Mouse (Mus musculus): Measurements from ENCODE around the gene Rem1. TPM values are rescaled to one million over a fixed set of nuclear protein-coding genes. Genes with fewer than 3 reads are reported as not detected.
A peak's percentile ranks its signal among the peaks of the same experiment; 100 is the strongest.

The Rem1 gene
- total RNA-seq, 1 experiment: 0.18 TPM

- TF ChIP-seq CHD2 (IDR thresholded peaks at IDR 0.05; ENCODE audit: low read depth, low read length): no peak
- no peak for TF ChIP-seq MAFK (IDR thresholded peaks at IDR 0.05; ENCODE audit: insufficient read depth, low read depth, low read length)
- no peak for TF ChIP-seq HCFC1 (IDR thresholded peaks at IDR 0.05; ENCODE audit: borderline replicate concordance, insufficient read depth, low read length)
- no peak for TF ChIP-seq ZNF384 (IDR thresholded peaks at IDR 0.05; ENCODE audit: low read depth, low read length)
- no peak for TF ChIP-seq ZC3H11A (IDR thresholded peaks at IDR 0.05; ENCODE audit: borderline replicate concordance, low read depth, low read length)
- in situ Hi-C loops (cut with MboI; ENCODE audit: low sequenced_read_pairs in 2 of 2, unreplicated experiment in 2 of 2): no loop called here
- H3K9me3 ChIP-seq (ENCODE audit: control insufficient read depth, insufficient read depth, low read depth, low read length): no peaks in the 10 kb centered on the region
- DNase-seq (ENCODE audit: low read depth, low spot score): no peak
- no peaks in the 10 kb centered on the region for H3K36me3 ChIP-seq (ENCODE audit: control insufficient read depth, insufficient read depth, low read length, poor library complexity, severe bottlenecking)
- no peak overlapping the region for H3K4me3 ChIP-seq (ENCODE audit: insufficient read depth in 1 of 2, low read depth in 1 of 2, low read length in 2 of 2, poor library complexity in 1 of 2, severe bottlenecking in 1 of 2)
- no peak overlapping the region for H3K9ac ChIP-seq (ENCODE audit: insufficient read depth, low read depth, low read length, poor library complexity, severe bottlenecking)
- no peaks in the 10 kb centered on the region; a peak in 1 of 4 replicates for H3K4me1 ChIP-seq (ENCODE audit: control insufficient read depth in 2 of 2, insufficient read depth in 2 of 2, low read length in 2 of 2, poor library complexity in 1 of 2)
- no peak overlapping the region for H3K27ac ChIP-seq (ENCODE audit: insufficient read depth, low read depth, low read length, poor library complexity, severe bottlenecking)
Observed at GRCm38 (mm10) chr2:152639406-152640113, 12.8 kb downstream of the Rem1 start.

GRCm38 (mm10) chr2:152652901-152653620, 26.3 kb downstream of the Rem1 start:
- H3K4me3 ChIP-seq (ENCODE audit: insufficient read depth in 1 of 2, low read depth in 1 of 2, low read length in 2 of 2, poor library complexity in 1 of 2, severe bottlenecking in 1 of 2): no peak overlapping the region
- no peaks in the 10 kb centered on the region; a peak in 1 of 4 replicates for H3K4me1 ChIP-seq (ENCODE audit: control insufficient read depth in 2 of 2, insufficient read depth in 2 of 2, low read length in 2 of 2, poor library complexity in 1 of 2)
- no peaks in the 10 kb centered on the region for H3K36me3 ChIP-seq (ENCODE audit: control insufficient read depth, insufficient read depth, low read length, poor library complexity, severe bottlenecking)
- H3K9ac ChIP-seq (ENCODE audit: insufficient read depth, low read depth, low read length, poor library complexity, severe bottlenecking): peak overlapping the region; percentile 29; the same call in 1 of the 2 replicates
- no peak for DNase-seq (ENCODE audit: low read depth, low spot score)
- in situ Hi-C loops (cut with MboI; ENCODE audit: low sequenced_read_pairs in 2 of 2, unreplicated experiment in 2 of 2): no loop called here
- H3K27ac ChIP-seq (ENCODE audit: insufficient read depth, low read depth, low read length, poor library complexity, severe bottlenecking): no peak overlapping the region
- TF ChIP-seq MAFK (IDR thresholded peaks at IDR 0.05; ENCODE audit: insufficient read depth, low read depth, low read length) (no peak), CHD2 (IDR thresholded peaks at IDR 0.05; ENCODE audit: low read depth, low read length) (no peak), ZC3H11A (IDR thresholded peaks at IDR 0.05; ENCODE audit: borderline replicate concordance, low read depth, low read length) (no peak), HCFC1 (IDR thresholded peaks at IDR 0.05; ENCODE audit: borderline replicate concordance, insufficient read depth, low read length) (no peak), ZNF384 (IDR thresholded peaks at IDR 0.05; ENCODE audit: low read depth, low read length) (no peak)
- H3K9me3 ChIP-seq (ENCODE audit: control insufficient read depth, insufficient read depth, low read depth, low read length): no peaks in the 10 kb centered on the region

- TF ChIP-seq CHD2 (IDR thresholded peaks at IDR 0.05; ENCODE audit: low read depth, low read length): no peak
- TF ChIP-seq ZNF384 (IDR thresholded peaks at IDR 0.05; ENCODE audit: low read depth, low read length): no peak
- TF ChIP-seq ZC3H11A (IDR thresholded peaks at IDR 0.05; ENCODE audit: borderline replicate concordance, low read depth, low read length): no peak
- TF ChIP-seq HCFC1 (IDR thresholded peaks at IDR 0.05; ENCODE audit: borderline replicate concordance, insufficient read depth, low read length): no peak
- TF ChIP-seq MAFK (IDR thresholded peaks at IDR 0.05; ENCODE audit: insufficient read depth, low read depth, low read length): no peak
- DNase-seq (ENCODE audit: low read depth, low spot score): no peak
- H3K36me3 ChIP-seq (ENCODE audit: control insufficient read depth, insufficient read depth, low read length, poor library complexity, severe bottlenecking): no peaks in the 10 kb centered on the region
- in situ Hi-C loops (cut with MboI; ENCODE audit: low sequenced_read_pairs in 2 of 2, unreplicated experiment in 2 of 2): no loop called here
- no peak overlapping the region for H3K9ac ChIP-seq (ENCODE audit: insufficient read depth, low read depth, low read length, poor library complexity, severe bottlenecking)
- H3K4me3 ChIP-seq (ENCODE audit: insufficient read depth in 1 of 2, low read depth in 1 of 2, low read length in 2 of 2, poor library complexity in 1 of 2, severe bottlenecking in 1 of 2): no peak overlapping the region
- H3K9me3 ChIP-seq (ENCODE audit: control insufficient read depth, insufficient read depth, low read depth, low read length): no peaks in the 10 kb centered on the region
- H3K27ac ChIP-seq (ENCODE audit: insufficient read depth, low read depth, low read length, poor library complexity, severe bottlenecking): no peak overlapping the region
- no peaks in the 10 kb centered on the region; a peak in 1 of 4 replicates for H3K4me1 ChIP-seq (ENCODE audit: control insufficient read depth in 2 of 2, insufficient read depth in 2 of 2, low read length in 2 of 2, poor library complexity in 1 of 2)
Observed at GRCm38 (mm10) chr2:152653874-152654715, 27.3 kb downstream of the Rem1 start.

GRCm38 (mm10) chr2:152657398-152657797, 30.6 kb downstream of the Rem1 start:
- in situ Hi-C loops (cut with MboI; ENCODE audit: low sequenced_read_pairs in 2 of 2, unreplicated experiment in 2 of 2): no loop called here
- Histone ChIP-seq H3K27ac (ENCODE audit: insufficient read depth, low read depth, low read length, poor library complexity, severe bottlenecking) (no peak overlapping the region), H3K9ac (ENCODE audit: insufficient read depth, low read depth, low read length, poor library complexity, severe bottlenecking) (no peak overlapping the region), H3K36me3 (ENCODE audit: control insufficient read depth, insufficient read depth, low read length, poor library complexity, severe bottlenecking) (no peaks in the 10 kb centered on the region), H3K4me1 (ENCODE audit: control insufficient read depth in 2 of 2, insufficient read depth in 2 of 2, low read length in 2 of 2, poor library complexity in 1 of 2) (no peaks in the 10 kb centered on the region; a peak in 1 of 4 replicates), H3K4me3 (ENCODE audit: insufficient read depth in 1 of 2, low read depth in 1 of 2, low read length in 2 of 2, poor library complexity in 1 of 2, severe bottlenecking in 1 of 2) (no peak overlapping the region), H3K9me3 (ENCODE audit: control insufficient read depth, insufficient read depth, low read depth, low read length) (no peaks in the 10 kb centered on the region)
- TF ChIP-seq MAFK (IDR thresholded peaks at IDR 0.05; ENCODE audit: insufficient read depth, low read depth, low read length): no peak
- no peak for TF ChIP-seq HCFC1 (IDR thresholded peaks at IDR 0.05; ENCODE audit: borderline replicate concordance, insufficient read depth, low read length)
- TF ChIP-seq ZC3H11A (IDR thresholded peaks at IDR 0.05; ENCODE audit: borderline replicate concordance, low read depth, low read length): peak; percentile 16; the same call in 1 of the 2 replicates
- peak; percentile 66 for DNase-seq (ENCODE audit: low read depth, low spot score)
